Comparison of ENCODE assay signal across 8 mouse cellular contexts in the genomic region with DNA sequence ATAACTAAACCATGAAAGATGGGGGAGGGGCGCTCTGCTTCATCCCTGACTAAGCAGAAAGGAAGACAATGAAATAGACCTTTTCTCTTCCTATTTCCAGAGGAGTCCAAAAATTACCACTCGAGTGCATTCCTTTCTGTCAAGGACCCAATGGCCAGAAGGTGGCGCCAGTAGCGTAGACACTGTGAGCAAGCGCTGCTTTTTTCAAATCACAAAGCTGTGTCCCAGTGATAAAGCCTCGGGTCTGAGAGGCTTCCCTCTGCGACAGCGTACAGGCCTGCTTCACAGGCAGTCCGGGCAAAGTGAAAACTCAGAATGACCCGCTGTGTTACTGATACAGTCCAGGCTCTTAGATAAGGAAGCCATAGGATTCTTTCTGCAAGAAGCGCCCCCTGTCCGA. TPM values are rescaled to one million over a fixed set of nuclear protein-coding genes. Genes with fewer than 3 reads are reported as not detected.
DNase-seq lines count a peak whose midpoint lies in the region; ATAC-seq and TF ChIP-seq lines count a peak whose summit lies in the region.

No protein-coding gene starts in this region.

- peak overlapping the region; percentile 51; the same call in 1 of the 2 replicates for H3K9ac ChIP-seq in embryonic facial prominence, embryonic 11.5 days (replicated peaks; ENCODE audit: low read length)
- H3K9ac ChIP-seq in limb, embryonic 14.5 days (ENCODE audit: low read depth, low read length, severe bottlenecking): peak overlapping the region; percentile 28; the same call in 1 of the 2 replicates
- no peak overlapping the region for H3K9ac ChIP-seq in midbrain, postnatal 0 days (replicated peaks; ENCODE audit: low read length, poor library complexity, severe bottlenecking)

- H3K4me3 ChIP-seq in embryonic facial prominence, embryonic 11.5 days (ENCODE audit: low read depth, low read length): peak overlapping the region; percentile 12; the same call in 1 of the 2 replicates
- 0 out of 2 replicates have a peak overlapping the region, but pooled peaks have one; percentile 7 for H3K4me3 ChIP-seq in limb, embryonic 14.5 days (replicated peaks; ENCODE audit: low read length)
- H3K4me3 ChIP-seq in midbrain, postnatal 0 days (ENCODE audit: low read depth, low read length): no peak overlapping the region

- H3K4me2 ChIP-seq in embryonic facial prominence, embryonic 11.5 days (ENCODE audit: low read depth, low read length): peak overlapping the region; percentile 40
- H3K4me2 ChIP-seq in limb, embryonic 14.5 days (replicated peaks; ENCODE audit: low read depth, low read length, severe bottlenecking): peak overlapping the region; percentile 34
- H3K4me2 ChIP-seq in midbrain, postnatal 0 days (ENCODE audit: low read depth, low read length, poor library complexity, severe bottlenecking): peak overlapping the region; percentile 43

- no peaks in the 10 kb centered on the region for H3K4me1 ChIP-seq in embryonic facial prominence, embryonic 11.5 days (ENCODE audit: control insufficient read depth, insufficient read depth, low read length)
- peaks cover 9% of the 10 kb centered on the region; the same call in 1 of the 2 replicates for H3K4me1 ChIP-seq in limb, embryonic 14.5 days (ENCODE audit: control insufficient read depth, insufficient read depth, low read length)
- peaks cover 3% of the 10 kb centered on the region; the same call in 1 of the 2 replicates for H3K4me1 ChIP-seq in midbrain, postnatal 0 days (ENCODE audit: insufficient read depth, low read length)

- peak; percentile 45; the same call in 1 of the 2 replicates for TF ChIP-seq POLR2A in limb, embryonic 14.5 days (IDR thresholded peaks at IDR 0.05; ENCODE audit: borderline replicate concordance, extremely low read depth, insufficient read depth, insufficient read length)

- H3K27ac ChIP-seq in embryonic facial prominence, embryonic 11.5 days (replicated peaks; ENCODE audit: low read depth, low read length): no peak overlapping the region
- no peak overlapping the region for H3K27ac ChIP-seq in limb, embryonic 14.5 days (replicated peaks; ENCODE audit: low read depth, low read length)
- H3K27ac ChIP-seq in midbrain, postnatal 0 days (ENCODE audit: low read depth, low read length): no peak overlapping the region

- 0 out of 2 replicates have a peak, but pooled peaks have one; percentile 15 for ATAC-seq in embryonic facial prominence, embryonic 11.5 days (replicated peaks; ENCODE audit: insufficient number of reproducible peaks, low FRiP score, low TSS enrichment, low read depth)
- peak; percentile 56; the same call in 1 of the 2 replicates for ATAC-seq in limb, embryonic 14.5 days (ENCODE audit: low FRiP score, low read depth)
- peak; percentile 65; the same call in 1 of the 2 replicates for ATAC-seq in midbrain, postnatal 0 days (ENCODE audit: low FRiP score)

- peak; percentile 13 for DNase-seq in 3134 (ENCODE audit: extremely low read depth, insufficient read length, low spot score)
- DNase-seq in adrenal gland, postnatal 14 days: peak; percentile 90
- peak; percentile 93 for DNase-seq in embryonic facial prominence, embryonic 11.5 days (ENCODE audit: low spot score)
- DNase-seq in heart, adult 8-10 months (ENCODE audit: low spot score): peak; percentile 41
- DNase-seq in kidney, adult 9 months: peak; percentile 84
- peak; percentile 81 for DNase-seq in limb, embryonic 14.5 days (ENCODE audit: low spot score)
- DNase-seq in midbrain, postnatal 0 days (ENCODE audit: low spot score): peak; percentile 92
- peak; percentile 69 to 87 for DNase-seq in spleen, postnatal 4 days (ENCODE audit: low spot score in 2 of 2)

- no peaks in the 10 kb centered on the region for H3K36me3 ChIP-seq in embryonic facial prominence, embryonic 11.5 days (replicated peaks; ENCODE audit: control insufficient read depth, insufficient read depth, low read depth, low read length)
- no peaks in the 10 kb centered on the region for H3K36me3 ChIP-seq in limb, embryonic 14.5 days (ENCODE audit: control insufficient read depth, insufficient read depth, low read length)
- no peaks in the 10 kb centered on the region for H3K36me3 ChIP-seq in midbrain, postnatal 0 days (ENCODE audit: insufficient read depth, low read length)

- no peaks in the 10 kb centered on the region for H3K9me3 ChIP-seq in embryonic facial prominence, embryonic 11.5 days (replicated peaks; ENCODE audit: control insufficient read depth, low read length)
- no peaks in the 10 kb centered on the region for H3K9me3 ChIP-seq in limb, embryonic 14.5 days (ENCODE audit: control insufficient read depth, low read length)
- H3K9me3 ChIP-seq in midbrain, postnatal 0 days (ENCODE audit: low read length): no peaks in the 10 kb centered on the region

- H3K27me3 ChIP-seq in embryonic facial prominence, embryonic 11.5 days (ENCODE audit: control insufficient read depth, insufficient read depth, low read length): no peaks in the 10 kb centered on the region
- H3K27me3 ChIP-seq in limb, embryonic 14.5 days (ENCODE audit: control insufficient read depth, insufficient read depth, low read length): no peaks in the 10 kb centered on the region
- no peaks in the 10 kb centered on the region for H3K27me3 ChIP-seq in midbrain, postnatal 0 days (ENCODE audit: insufficient read depth, low read length)

- TF ChIP-seq CTCF in midbrain, postnatal 0 days (IDR thresholded peaks at IDR 0.05): peak; percentile 93

- 4% methylated on average over 12 of the region's 12 CpGs for WGBS in embryonic facial prominence, embryonic 11.5 days
- 2% methylated on average over 12 of the region's 12 CpGs for WGBS in limb, embryonic 14.5 days
- 4% methylated on average over 12 of the region's 12 CpGs for WGBS in midbrain, postnatal 0 days

RNA-seq across cellular contexts. Expression of a gene that starts 28.2 kb away (rescaled TPM):
- total RNA-seq in adrenal gland, postnatal 14 days (2021): not detected in 2 replicates
- polyA plus RNA-seq in embryonic facial prominence, embryonic 11.5 days (2014; fragmentation: Nextera tagmentation; extraction: Ambion mirVana): 0.50 and 0.75 TPM in 2 replicates
- not detected for total RNA-seq in heart, adult 8-10 months (2022)
- polyA plus RNA-seq in limb, embryonic 14.5 days (2012; rRNA removed): 2.0 TPM in 2 replicates
- polyA plus RNA-seq in limb, embryonic 14.5 days (2014; fragmentation: Nextera tagmentation; extraction: Ambion mirVana): 0.41 and 0.75 TPM in 2 replicates
- total RNA-seq in midbrain, postnatal 0 days (2014; rRNA removed): 1.3 TPM in 1 of 2 replicates, not detected in the other
- polyA plus RNA-seq in midbrain, postnatal 0 days (2015; fragmentation: Nextera tagmentation; extraction: Ambion mirVana): 0.10 TPM in 1 of 2 replicates, not detected in the other

RNA-seq across cellular contexts. Expression of a gene that starts 45.2 kb away (rescaled TPM):
- total RNA-seq in adrenal gland, postnatal 14 days (2021): 475 and 505 TPM in 2 replicates
- polyA plus RNA-seq in embryonic facial prominence, embryonic 11.5 days (2014; fragmentation: Nextera tagmentation; extraction: Ambion mirVana): 116 and 127 TPM in 2 replicates
- 100 to 1,000 TPM; 272 to 301 (median 290) TPM for total RNA-seq in heart, adult 8-10 months (2022)
- 53.9 and 56.3 TPM in 2 replicates for polyA plus RNA-seq in limb, embryonic 14.5 days (2012; rRNA removed)
- polyA plus RNA-seq in limb, embryonic 14.5 days (2014; fragmentation: Nextera tagmentation; extraction: Ambion mirVana): 82.3 and 83.2 TPM in 2 replicates
- total RNA-seq in midbrain, postnatal 0 days (2014; rRNA removed): 111 and 118 TPM in 2 replicates
- polyA plus RNA-seq in midbrain, postnatal 0 days (2015; fragmentation: Nextera tagmentation; extraction: Ambion mirVana): 70.2 and 74.2 TPM in 2 replicates

Comparison
In these comparisons a context has a peak if more than half of its experiments do, and no peak if none do; other contexts are left out.
1. DNase-seq: peak in every context shown above with its lines; median percentile 93 in embryonic facial prominence, embryonic 11.5 days; 92 in midbrain, postnatal 0 days; 90 in adrenal gland, postnatal 14 days; 84 in kidney, adult 9 months; 81 in limb, embryonic 14.5 days; 78 in spleen, postnatal 4 days; 41 in heart, adult 8-10 months; 13 in 3134.
2. ATAC-seq: peak in every context shown above with its lines; median percentile 65 in midbrain, postnatal 0 days; 56 in limb, embryonic 14.5 days; 15 in embryonic facial prominence, embryonic 11.5 days.